Mouse (Mus musculus) CH12.LX (cell line): ENCODE data around the gene Itga6.

Experiments
- CHD1 ChIP-seq: IDR thresholded peaks from 2 replicates; pipeline ENCODE4 v1.6.1; 2012; ENCODE audit warnings: low read depth, low read length, improper control_type of control experiment, inconsistent platforms
- CTCF ChIP-seq, 2 experiments: IDR thresholded peaks in 1 of 2; conservative IDR thresholded peaks in 1 of 2; 2 replicates each; pipeline ENCODE4 v1.5.1; 2011 to 2012; ENCODE audit warnings: low read depth in 2 of 2, low read length in 2 of 2, improper control_type of control experiment in 1 of 2, inconsistent platforms in 1 of 2, mild to moderate bottlenecking in 1 of 2, moderate library complexity in 1 of 2
- EP300 ChIP-seq: IDR thresholded peaks from 2 replicates; pipeline ENCODE4 v1.6.1; 2011; ENCODE audit warnings: low read length, improper control_type of control experiment
- HCFC1 ChIP-seq: IDR thresholded peaks from 2 replicates; pipeline ENCODE4 v1.6.1; 2012; ENCODE audit warnings: low read depth, mild to moderate bottlenecking, inconsistent platforms, low read length, improper control_type of control experiment
- KAT2A ChIP-seq: IDR thresholded peaks from 2 replicates; pipeline ENCODE4 v1.6.1; 2012; ENCODE audit warnings: low read length, improper control_type of control experiment, inconsistent platforms; ENCODE audit not compliant: insufficient replicate concordance
- MAX ChIP-seq: IDR thresholded peaks from 2 replicates; pipeline ENCODE4 v1.6.1; 2011; ENCODE audit warnings: low read length, improper control_type of control experiment
- PAX5 ChIP-seq: IDR thresholded peaks from 2 replicates; pipeline ENCODE4 v1.6.1; 2012; ENCODE audit warnings: low read length, inconsistent platforms, mixed read lengths
- POLR2A ChIP-seq: IDR thresholded peaks from 2 replicates; pipeline ENCODE4 v1.6.1; 2011; ENCODE audit warnings: low read depth, mild to moderate bottlenecking, improper control_type of control experiment, low read length
- RCOR1 ChIP-seq: conservative IDR thresholded peaks from 2 replicates; pipeline ENCODE4 v1.6.1; 2012; ENCODE audit warnings: low read depth, mild to moderate bottlenecking, inconsistent platforms, low read length, improper control_type of control experiment

GRCm38 (mm10) chr2:71824146-71824545 is 78.7 kb downstream of the Itga6 start:
- no peak for TF ChIP-seq POLR2A
- TF ChIP-seq MAX = no peak
- TF ChIP-seq CTCF (conservative IDR thresholded peaks at IDR 0.05 in 1 of 2, IDR thresholded peaks at IDR 0.05 in 1 of 2; ENCODE audit: low read depth in 2 of 2, low read length in 2 of 2) = no peak
- no peak for TF ChIP-seq KAT2A
- TF ChIP-seq RCOR1 = no peak
- TF ChIP-seq CHD1 = no peak
- TF ChIP-seq HCFC1 = no peak
- no peak for TF ChIP-seq EP300
- TF ChIP-seq PAX5 = no peak
